Mouse (Mus musculus) liver, adult 2 months (tissue): Measurements from ENCODE around the gene 5830473C10Rik.

ENCODE experiments used
- CTCF ChIP-seq: fragments of 200-500 bp; IDR thresholded peaks from 2 replicates; pipeline ENCODE4 v1.5.1; 2011; ENCODE audit warnings: low read depth, low read length, control low read depth
- POLR2A ChIP-seq: fragments of 200-500 bp; IDR thresholded peaks from 2 replicates; pipeline ENCODE4 v1.6.1; 2011; ENCODE audit warnings: low read length, control low read depth; ENCODE audit not compliant: insufficient read depth; ENCODE audit errors: extremely low read depth

DNA sequence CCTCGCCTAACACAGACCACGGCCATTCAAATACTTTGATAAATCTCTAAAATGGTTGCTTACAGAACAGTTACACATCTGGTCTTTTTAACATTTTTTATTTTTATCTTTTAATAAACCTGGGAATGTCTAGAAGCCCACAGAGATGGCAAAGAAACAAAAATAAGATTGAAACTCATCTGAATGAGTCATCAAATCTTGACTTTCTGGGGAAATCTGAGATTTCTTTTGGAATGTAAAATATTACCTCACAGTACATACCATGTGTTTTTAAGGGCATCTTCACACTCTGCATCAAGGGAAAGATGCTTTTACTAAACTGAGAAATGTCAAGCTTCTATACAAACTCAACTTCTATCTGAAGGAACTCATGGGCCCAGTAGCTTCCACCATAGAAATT lies 60.4 kb downstream of the 5830473C10Rik start:
- TF ChIP-seq CTCF (no peak), POLR2A (no peak)
